Mouse (Mus musculus): ENCODE measurements around the gene Abcb1a.

DNA sequence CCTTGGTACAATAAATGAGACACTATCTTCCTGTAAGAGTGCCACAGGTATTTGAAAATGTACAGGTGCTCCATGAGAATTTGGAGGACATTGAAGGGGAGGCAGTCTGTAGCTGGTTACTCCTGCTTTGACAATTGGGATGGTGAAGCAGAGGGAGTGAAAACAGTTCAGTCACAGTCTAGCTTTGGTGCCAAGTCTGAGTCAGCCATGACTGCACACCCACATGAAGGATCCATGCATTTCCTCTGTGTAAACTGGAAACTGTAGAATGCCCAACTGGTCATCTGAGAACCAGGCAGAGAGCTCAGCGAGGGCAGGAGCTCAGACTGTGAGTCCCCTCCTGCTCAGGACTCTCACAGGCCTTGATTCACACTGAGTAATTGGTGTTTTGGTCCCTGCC, 59.7 kb downstream of the Abcb1a start:
- TF ChIP-seq CTCF (IDR thresholded peaks at IDR 0.05; ENCODE audit: borderline replicate concordance, extremely low read depth, insufficient read depth, insufficient read length), result no peak
- no peak for TF ChIP-seq POLR2A (IDR thresholded peaks at IDR 0.05; ENCODE audit: borderline replicate concordance, extremely low read depth, insufficient read depth, insufficient read length, poor library complexity, severe bottlenecking)
